ENCODE assay signal across 30 mouse cellular contexts in the genomic region with DNA sequence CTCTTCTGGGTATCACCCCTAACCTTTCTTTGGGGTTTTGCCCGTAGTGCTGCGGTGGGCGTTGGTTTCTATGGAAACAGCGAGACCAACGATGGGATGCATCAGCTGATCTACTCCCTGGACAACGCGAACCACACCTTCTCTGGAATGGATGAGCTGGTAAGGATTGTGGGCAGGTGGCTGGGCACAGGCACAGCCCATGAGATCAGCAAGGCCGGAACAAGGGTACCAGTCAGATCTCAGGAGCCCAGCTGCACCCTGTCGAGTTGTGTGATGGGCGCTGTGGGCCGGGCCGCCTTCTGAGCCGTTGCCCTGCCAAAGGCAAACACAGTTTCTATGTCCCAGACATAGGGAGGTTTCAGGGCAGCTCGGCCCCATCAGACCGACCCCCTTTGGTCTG. TPM values are rescaled to one million over a fixed set of nuclear protein-coding genes. Genes with fewer than 3 reads are reported as not detected.
A peak's percentile ranks its signal among the peaks of the same experiment; 100 is the strongest.
DNase-seq lines count a peak whose midpoint lies in the region; ATAC-seq and TF ChIP-seq lines count a peak whose summit lies in the region.
"Had no signal": no experiment of that assay in that cellular context is flagged by ENCODE, and none has a peak within 500 bp of the region (broad histone marks: within the 10 kb centered on the region; RNA-seq: fewer than 3 reads in every experiment).

No protein-coding gene starts in this region.

- no peak for ATAC-seq in cerebellum, adult (ENCODE audit: insufficient number of reproducible peaks, low FRiP score, low TSS enrichment)
- ATAC-seq in forebrain, embryonic 15.5 days (replicated peaks): no peak
- ATAC-seq: forebrain, embryonic 16.5 days; hindbrain, embryonic 16.5 days; lung, postnatal 0 days had no signal

- H3K4me2 ChIP-seq in myocyte (ENCODE audit: low read depth): no peak overlapping the region
- no peak overlapping the region for H3K4me2 ChIP-seq in forebrain, embryonic 15.5 days (replicated peaks)
- H3K4me2 ChIP-seq: embryonic facial prominence, embryonic 13.5 days; heart, embryonic 15.5 days; limb, embryonic 15.5 days; liver, embryonic 13.5 days; midbrain, embryonic 12.5 days; neural tube, embryonic 13.5 days; stomach, embryonic 15.5 days had no signal

- peaks cover 22% of the 10 kb centered on the region for H3K79me2 ChIP-seq in myocyte (ENCODE audit: control insufficient read depth, insufficient read depth)

- peaks cover 6% of the 10 kb centered on the region; the same call in 1 of the 2 replicates for H3K4me1 ChIP-seq in forebrain, embryonic 15.5 days
- H3K4me1 ChIP-seq: stomach, embryonic 15.5 days had no signal

- H3K4me3 ChIP-seq in layer of hippocampus, adult 2 months: no peak overlapping the region
- no peak overlapping the region for H3K4me3 ChIP-seq in myocyte
- H3K4me3 ChIP-seq in forebrain, embryonic 15.5 days: no peak overlapping the region
- H3K4me3 ChIP-seq: embryonic facial prominence, embryonic 13.5 days; forebrain, embryonic 10.5 days; heart, embryonic 10.5 days; heart, embryonic 15.5 days; limb, embryonic 10.5 days; limb, embryonic 15.5 days; liver, embryonic 13.5 days; megakaryocyte, embryonic 14.5 days; midbrain, embryonic 12.5 days; neural tube, embryonic 13.5 days; stomach, embryonic 15.5 days had no signal

- no peak for TF ChIP-seq CTCF in layer of hippocampus, adult 2 months (conservative IDR thresholded peaks at IDR 0.05)

- no peaks in the 10 kb centered on the region for H3K27me3 ChIP-seq in myocyte (ENCODE audit: control insufficient read depth, insufficient read depth, insufficient read length)
- no peaks in the 10 kb centered on the region for H3K27me3 ChIP-seq in forebrain, embryonic 15.5 days
- H3K27me3 ChIP-seq: embryonic facial prominence, embryonic 13.5 days; heart, embryonic 15.5 days; limb, embryonic 15.5 days; liver, embryonic 13.5 days; midbrain, embryonic 12.5 days; neural tube, embryonic 13.5 days; stomach, embryonic 15.5 days had no signal

- H3K27ac ChIP-seq in layer of hippocampus, adult 2 months: peak overlapping the region; percentile 56
- no peak overlapping the region for H3K27ac ChIP-seq in forebrain, embryonic 15.5 days (replicated peaks)
- H3K27ac ChIP-seq: embryonic facial prominence, embryonic 13.5 days; forebrain, embryonic 10.5 days; heart, embryonic 10.5 days; heart, embryonic 15.5 days; limb, embryonic 10.5 days; limb, embryonic 15.5 days; liver, embryonic 13.5 days; midbrain, embryonic 12.5 days; neural tube, embryonic 13.5 days; stomach, embryonic 15.5 days had no signal

- TF ChIP-seq POLR2A in myocyte (IDR thresholded peaks at IDR 0.05; ENCODE audit: insufficient read length, low read depth): no peak

- 90% methylated on average over 15 of the region's 15 CpGs for WGBS in forebrain, embryonic 15.5 days

- no peaks in the 10 kb centered on the region for H3K9me3 ChIP-seq in forebrain, embryonic 15.5 days
- H3K9me3 ChIP-seq: embryonic facial prominence, embryonic 13.5 days; forebrain, embryonic 10.5 days; heart, embryonic 10.5 days; heart, embryonic 15.5 days; limb, embryonic 10.5 days; limb, embryonic 15.5 days; liver, embryonic 13.5 days; midbrain, embryonic 12.5 days; neural tube, embryonic 13.5 days; stomach, embryonic 15.5 days had no signal

- no peak overlapping the region for H3ac ChIP-seq in myocyte (ENCODE audit: control insufficient read depth, insufficient read length)

- DNase-seq in cerebellum, adult 11-12 months: peak; percentile 73
- no peak for DNase-seq in layer of hippocampus, adult 2 months (ENCODE audit: low spot score in 2 of 2)
- DNase-seq in layer of hippocampus, adult 9-10 months (ENCODE audit: low spot score): no peak
- peak; percentile 49 for DNase-seq in cerebellum, adult 8-10 months
- DNase-seq: adrenal gland, adult 8-10 months; gastrocnemius, postnatal 10 days; kidney, adult 2 months; kidney, postnatal 36 days; liver, embryonic 13.5 days; lung, adult 18-20 months; lung, postnatal 4 days; right cerebral cortex, postnatal 25 days had no signal

- H3K9ac ChIP-seq in forebrain, embryonic 15.5 days (replicated peaks): no peak overlapping the region
- H3K9ac ChIP-seq: embryonic facial prominence, embryonic 13.5 days; heart, embryonic 15.5 days; limb, embryonic 15.5 days; liver, embryonic 13.5 days; midbrain, embryonic 12.5 days; neural tube, embryonic 13.5 days; stomach, embryonic 15.5 days had no signal

- peaks cover 47% of the 10 kb centered on the region for H3K36me3 ChIP-seq in myocyte (ENCODE audit: control insufficient read depth, insufficient read depth)
- no peaks in the 10 kb centered on the region for H3K36me3 ChIP-seq in forebrain, embryonic 15.5 days
- H3K36me3 ChIP-seq: G1E; heart, embryonic 15.5 days; liver, embryonic 13.5 days; midbrain, embryonic 12.5 days; stomach, embryonic 15.5 days had no signal

TF ChIP-seq in myocyte, 11 proteins besides CTCF, POLR2A, EP300 and RAD21:
- TF ChIP-seq POLR2AphosphoS2 (IDR thresholded peaks at IDR 0.05; ENCODE audit: insufficient read length, low read depth) (peak; percentile 13), MYOG (IDR thresholded peaks at IDR 0.05; ENCODE audit: control insufficient read depth in 1 of 3, insufficient read depth in 1 of 3, insufficient read length in 2 of 3, low read depth in 2 of 3) (no peak)

RNA-seq across cellular contexts. Expression of a gene that starts 15.0 kb away (rescaled TPM):
- 10 to 100 TPM; 24.4 to 27.8 TPM for total RNA-seq in layer of hippocampus, adult 2 months (2021)
- 40.6 TPM for polyA plus RNA-seq in myocyte (2012; fragmentation: generic; extraction: Trizol)
- polyA plus RNA-seq in forebrain, embryonic 15.5 days (2015; fragmentation: Nextera tagmentation; extraction: Ambion mirVana): 23.1 and 24.1 TPM in 2 replicates

RNA-seq across cellular contexts. Expression of a gene that starts 21.9 kb away (rescaled TPM):
- total RNA-seq in layer of hippocampus, adult 2 months (2021): 100 to 1,000 TPM; 905 to 943 TPM
- 3,783 TPM for polyA plus RNA-seq in myocyte (2012; fragmentation: generic; extraction: Trizol)
- 787 and 864 TPM in 2 replicates for polyA plus RNA-seq in forebrain, embryonic 15.5 days (2015; fragmentation: Nextera tagmentation; extraction: Ambion mirVana)

RNA-seq across cellular contexts. Expression of a gene that starts 37.0 kb away (rescaled TPM):
- total RNA-seq in layer of hippocampus, adult 2 months (2021): 1 to 10 TPM; 1.4 to 1.5 TPM
- 1.00 TPM for polyA plus RNA-seq in myocyte (2012; fragmentation: generic; extraction: Trizol)
- 1.9 and 2.6 TPM in 2 replicates for polyA plus RNA-seq in forebrain, embryonic 15.5 days (2015; fragmentation: Nextera tagmentation; extraction: Ambion mirVana)
- total RNA-seq: G1E; granulocyte monocyte progenitor cell, adult 5-6 weeks had no signal
- polyA plus RNA-seq: G1E; liver, embryonic 13.5 days had no signal

Comparison
In these comparisons a context has a peak if more than half of its experiments do, and no peak if none do; other contexts are left out.
1. DNase-seq: peak in cerebellum, adult 11-12 months (single experiment) and cerebellum, adult 8-10 months (single experiment); none in layer of hippocampus, adult 2 months (0 of 2) and layer of hippocampus, adult 9-10 months (single experiment).